Mouse (Mus musculus): ENCODE results near the gene Capn12.
"Not testable (repeated sequence)": the region's sequence is repeated elsewhere in the genome, so short reads cannot be mapped to it uniquely, and the experiment has no call there.

Capn12 gene

GRCm38 (mm10) chr7:28877856-28878255, 3.4 kb upstream of the Capn12 start:
- no peak for DNase-seq (ENCODE audit: low read depth)

GRCm38 (mm10) chr7:28879606-28880005, 1.6 kb upstream of the Capn12 start:
- no peak for DNase-seq (ENCODE audit: low read depth)

- DNase-seq (ENCODE audit: low read depth), result no peak
Observed at GRCm38 (mm10) chr7:28880554-28880953, 668 bp upstream of the Capn12 start.

- no peak for DNase-seq (ENCODE audit: low read depth)
Observed at GRCm38 (mm10) chr7:28883039-28883438, 1.8 kb downstream of the Capn12 start.

- DNase-seq (ENCODE audit: low read depth), result not testable (repeated sequence)
Observed at GRCm38 (mm10) chr7:28883704-28884103, 2.5 kb downstream of the Capn12 start.

- DNase-seq (ENCODE audit: low read depth), result no peak
Observed at GRCm38 (mm10) chr7:28886486-28886885, 5.3 kb downstream of the Capn12 start.

GRCm38 (mm10) chr7:28888701-28889161, 7.5 kb downstream of the Capn12 start:
- no peak for DNase-seq (ENCODE audit: low read depth)

GRCm38 (mm10) chr7:28892601-28893000, 11.4 kb downstream of the Capn12 start:
- DNase-seq (ENCODE audit: low read depth), result no peak

- no peak for DNase-seq (ENCODE audit: low read depth)
Observed at GRCm38 (mm10) chr7:28893643-28894265, 12.5 kb downstream of the Capn12 start.

- no peak for DNase-seq (ENCODE audit: low read depth)
Observed at GRCm38 (mm10) chr7:28894942-28895341, 13.7 kb downstream of the Capn12 start.

GRCm38 (mm10) chr7:28897661-28898060, 16.4 kb downstream of the Capn12 start:
- DNase-seq (ENCODE audit: low read depth), result no peak

- no peak for DNase-seq (ENCODE audit: low read depth)
Observed at GRCm38 (mm10) chr7:28899972-28900371, 18.8 kb downstream of the Capn12 start.

- no peak for DNase-seq (ENCODE audit: low read depth)
Observed at GRCm38 (mm10) chr7:28901311-28902125, 20.3 kb downstream of the Capn12 start.

- no peak for DNase-seq (ENCODE audit: low read depth)
Observed at GRCm38 (mm10) chr7:28902180-28902579, 21.0 kb downstream of the Capn12 start.

GRCm38 (mm10) chr7:28902809-28903208, 21.6 kb downstream of the Capn12 start:
- DNase-seq (ENCODE audit: low read depth), result no peak

- no peak for DNase-seq (ENCODE audit: low read depth)
Observed at GRCm38 (mm10) chr7:28903778-28904177, 22.6 kb downstream of the Capn12 start.

GRCm38 (mm10) chr7:28907195-28907594, 26.0 kb downstream of the Capn12 start:
- no peak for DNase-seq (ENCODE audit: low read depth)

- DNase-seq (ENCODE audit: low read depth), result no peak
Observed at GRCm38 (mm10) chr7:28911632-28912031, 30.4 kb downstream of the Capn12 start.

GRCm38 (mm10) chr7:28913171-28913570, 31.9 kb downstream of the Capn12 start:
- no peak for DNase-seq (ENCODE audit: low read depth)

GRCm38 (mm10) chr7:28916491-28916890, 35.3 kb downstream of the Capn12 start:
- no peak for DNase-seq (ENCODE audit: low read depth)

GRCm38 (mm10) chr7:28917503-28918426, 36.5 kb downstream of the Capn12 start:
- DNase-seq (ENCODE audit: low read depth), result no peak

GRCm38 (mm10) chr7:28918540-28918939, 37.3 kb downstream of the Capn12 start:
- DNase-seq (ENCODE audit: low read depth), result no peak

Measured in c-Kit-positive CD71-negative TER-119-negative erythroid progenitor cells, embryonic 14.5 days (primary cell).